Mouse (Mus musculus): Measurements from ENCODE around the gene Taar8a. TPM values are rescaled to one million over a fixed set of nuclear protein-coding genes. Genes with fewer than 3 reads are reported as not detected.
"Not testable (repeated sequence)": the region's sequence is repeated elsewhere in the genome, so short reads cannot be mapped to it uniquely, and the experiment has no call there.

Gene Taar8a
- polyA plus RNA-seq, 1 experiment, result not detected

GRCm38 (mm10) chr10:24087168-24087567, 10.9 kb downstream of the Taar8a start:
- no peak for TF ChIP-seq CTCF (IDR thresholded peaks at IDR 0.05; ENCODE audit: borderline replicate concordance, extremely low read depth, insufficient read depth, insufficient read length)
- no peak for TF ChIP-seq POLR2A (IDR thresholded peaks at IDR 0.05; ENCODE audit: borderline replicate concordance, extremely low read depth, insufficient read depth, insufficient read length, poor library complexity, severe bottlenecking)
- DNase-seq (ENCODE audit: low read depth), result no peak

- DNase-seq (ENCODE audit: low read depth), result no peak
- TF ChIP-seq CTCF (IDR thresholded peaks at IDR 0.05; ENCODE audit: borderline replicate concordance, extremely low read depth, insufficient read depth, insufficient read length) (no peak), POLR2A (IDR thresholded peaks at IDR 0.05; ENCODE audit: borderline replicate concordance, extremely low read depth, insufficient read depth, insufficient read length, poor library complexity, severe bottlenecking) (no peak)
Measured at GRCm38 (mm10) chr10:24092194-24092593, 15.9 kb downstream of the Taar8a start, which contains the start of gene Taar8b. TSS of gene Taar8b (minus strand) at chr10:24092294.

- DNase-seq (ENCODE audit: low read depth), result not testable (repeated sequence)
Measured at GRCm38 (mm10) chr10:24097010-24097409, 20.7 kb downstream of the Taar8a start.

GRCm38 (mm10) chr10:24101812-24102211, 25.5 kb downstream of the Taar8a start, which contains the start of gene Taar8c:
TSS of gene Taar8c (minus strand) at chr10:24101912.
- not testable (repeated sequence) for DNase-seq (ENCODE audit: low read depth)

- not testable (repeated sequence) for DNase-seq (ENCODE audit: low read depth)
Measured at GRCm38 (mm10) chr10:24103299-24103698, 27.0 kb downstream of the Taar8a start.

GRCm38 (mm10) chr10:24107747-24108146, 31.4 kb downstream of the Taar8a start:
- DNase-seq (ENCODE audit: low read depth), result no peak
- TF ChIP-seq POLR2A (IDR thresholded peaks at IDR 0.05; ENCODE audit: borderline replicate concordance, extremely low read depth, insufficient read depth, insufficient read length, poor library complexity, severe bottlenecking), result no peak
- TF ChIP-seq CTCF (IDR thresholded peaks at IDR 0.05; ENCODE audit: borderline replicate concordance, extremely low read depth, insufficient read depth, insufficient read length), result no peak

GRCm38 (mm10) chr10:24108236-24108635, 31.9 kb downstream of the Taar8a start:
- DNase-seq (ENCODE audit: low read depth), result no peak
- TF ChIP-seq POLR2A (IDR thresholded peaks at IDR 0.05; ENCODE audit: borderline replicate concordance, extremely low read depth, insufficient read depth, insufficient read length, poor library complexity, severe bottlenecking) (no peak), CTCF (IDR thresholded peaks at IDR 0.05; ENCODE audit: borderline replicate concordance, extremely low read depth, insufficient read depth, insufficient read length) (no peak)

- DNase-seq (ENCODE audit: low read depth), result not testable (repeated sequence)
Measured at GRCm38 (mm10) chr10:24109434-24109833, 33.1 kb downstream of the Taar8a start, which contains the start of gene Taar9. TSS of gene Taar9 (minus strand) at chr10:24109534.

GRCm38 (mm10) chr10:24111116-24111778, 34.9 kb downstream of the Taar8a start:
- DNase-seq (ENCODE audit: low read depth), result peak; percentile 77
- TF ChIP-seq CTCF (IDR thresholded peaks at IDR 0.05; ENCODE audit: borderline replicate concordance, extremely low read depth, insufficient read depth, insufficient read length), result peak; percentile 64; the same call in 1 of the 2 replicates
- TF ChIP-seq POLR2A (IDR thresholded peaks at IDR 0.05; ENCODE audit: borderline replicate concordance, extremely low read depth, insufficient read depth, insufficient read length, poor library complexity, severe bottlenecking), result no peak

Other genes with a start within 250 kb of the Taar8a start
- gene Vnn3, start 225.0 kb upstream of the Taar8a start, polyA plus RNA-seq (2012; rRNA removed), result 0.04 and 0.10 TPM in 2 replicates
- 0.14 and 0.15 TPM in 2 replicates for gene Vnn1, start 181.8 kb upstream of the Taar8a start, polyA plus RNA-seq (2012; rRNA removed)
- gene Taar1, start 156.1 kb upstream of the Taar8a start, polyA plus RNA-seq (2012; rRNA removed), result not detected in 2 replicates
- 0.08 TPM in 1 of 2 replicates, not detected in the other for gene Taar2, start 137.9 kb upstream of the Taar8a start, polyA plus RNA-seq (2012; rRNA removed)
- gene Taar3, start 126.9 kb upstream of the Taar8a start, polyA plus RNA-seq (2012; rRNA removed), result not detected in 2 replicates
- gene Taar4, start 116.0 kb upstream of the Taar8a start, polyA plus RNA-seq (2012; rRNA removed), result not detected in 2 replicates
- gene Taar5, start 105.8 kb upstream of the Taar8a start, polyA plus RNA-seq (2012; rRNA removed), result 0.18 TPM in 1 of 2 replicates, not detected in the other
- not detected in 2 replicates for gene Taar6, start 90.9 kb upstream of the Taar8a start, polyA plus RNA-seq (2012; rRNA removed)
- not detected in 2 replicates for gene Taar7a, start 83.0 kb upstream of the Taar8a start, polyA plus RNA-seq (2012; rRNA removed)
- not detected in 2 replicates for gene Taar7b, start 76.6 kb upstream of the Taar8a start, polyA plus RNA-seq (2012; rRNA removed)
- gene Taar7d, start 49.3 kb upstream of the Taar8a start, polyA plus RNA-seq (2012; rRNA removed), result not detected in 2 replicates
- not detected in 2 replicates for gene Taar7e, start 38.9 kb upstream of the Taar8a start, polyA plus RNA-seq (2012; rRNA removed)
- gene Taar7f, start 27.0 kb upstream of the Taar8a start, polyA plus RNA-seq (2012; rRNA removed), result not detected in 2 replicates
- not detected in 2 replicates for gene Taar8b, start 15.8 kb downstream of the Taar8a start, polyA plus RNA-seq (2012; rRNA removed)
- not detected in 2 replicates for gene Taar8c, start 25.4 kb downstream of the Taar8a start, polyA plus RNA-seq (2012; rRNA removed)
- gene Taar9, start 33.0 kb downstream of the Taar8a start, polyA plus RNA-seq (2012; rRNA removed), result not detected in 2 replicates
- gene Stx7, start 72.8 kb downstream of the Taar8a start, polyA plus RNA-seq (2012; rRNA removed), result 207 and 232 TPM in 2 replicates
- gene Moxd1, start 147.0 kb downstream of the Taar8a start, polyA plus RNA-seq (2012; rRNA removed), result 2.0 and 5.0 TPM in 2 replicates

All from brain, embryonic 14.5 days (tissue).